Mouse (Mus musculus): Measurements from ENCODE around the gene Lsm10.

Gene Lsm10

GRCm38 (mm10) chr4:126097711-126098253, 1.4 kb downstream of the Lsm10 start:
- DNase-seq: no peak

GRCm38 (mm10) chr4:126099365-126099764, 2.9 kb downstream of the Lsm10 start:
- DNase-seq: no peak

GRCm38 (mm10) chr4:126100764-126101163, 4.3 kb downstream of the Lsm10 start:
- no peak for DNase-seq

GRCm38 (mm10) chr4:126102061-126102841, 5.8 kb downstream of the Lsm10 start:
- peak in 1 of 2 experiments; percentile 48 for DNase-seq

- peak; percentile 83 to 87 for DNase-seq
Observed at GRCm38 (mm10) chr4:126103057-126103581, 6.7 kb downstream of the Lsm10 start.

- DNase-seq: peak; percentile 96 to 97
Observed at GRCm38 (mm10) chr4:126103590-126104068, 7.2 kb downstream of the Lsm10 start, which contains the start of gene Stk40. Gene Stk40 (plus strand): TSS chr4:126103957.

- peak; percentile 90 to 92 for DNase-seq
Observed at GRCm38 (mm10) chr4:126104261-126105075, 8.0 kb downstream of the Lsm10 start.

GRCm38 (mm10) chr4:126105131-126105783, 8.8 kb downstream of the Lsm10 start:
- no peak for DNase-seq

- peak; percentile 91 to 93 for DNase-seq
Observed at GRCm38 (mm10) chr4:126108061-126108740, 11.8 kb downstream of the Lsm10 start.

- DNase-seq: no peak
Observed at GRCm38 (mm10) chr4:126109613-126110373, 13.4 kb downstream of the Lsm10 start.

GRCm38 (mm10) chr4:126110374-126111152, 14.1 kb downstream of the Lsm10 start:
- peak; percentile 83 to 88 for DNase-seq

- no peak for DNase-seq
Observed at GRCm38 (mm10) chr4:126111153-126111549, 14.7 kb downstream of the Lsm10 start.

GRCm38 (mm10) chr4:126113243-126113642, 16.8 kb downstream of the Lsm10 start:
- DNase-seq: no peak

GRCm38 (mm10) chr4:126113943-126114342, 17.5 kb downstream of the Lsm10 start:
- DNase-seq: peak in 1 of 2 experiments; percentile 48

GRCm38 (mm10) chr4:126115411-126115810, 19.0 kb downstream of the Lsm10 start:
- no peak for DNase-seq

GRCm38 (mm10) chr4:126115871-126116521, 19.6 kb downstream of the Lsm10 start:
- no peak for DNase-seq

GRCm38 (mm10) chr4:126117116-126117515, 20.7 kb downstream of the Lsm10 start:
- no peak for DNase-seq

GRCm38 (mm10) chr4:126118651-126119050, 22.2 kb downstream of the Lsm10 start:
- DNase-seq: no peak

- DNase-seq: no peak
Observed at GRCm38 (mm10) chr4:126119051-126119450, 22.6 kb downstream of the Lsm10 start.

- no peak for DNase-seq
Observed at GRCm38 (mm10) chr4:126120052-126120451, 23.6 kb downstream of the Lsm10 start.
